Mouse (Mus musculus): ENCODE data around the gene Dock10.

Dock10 gene

DNA sequence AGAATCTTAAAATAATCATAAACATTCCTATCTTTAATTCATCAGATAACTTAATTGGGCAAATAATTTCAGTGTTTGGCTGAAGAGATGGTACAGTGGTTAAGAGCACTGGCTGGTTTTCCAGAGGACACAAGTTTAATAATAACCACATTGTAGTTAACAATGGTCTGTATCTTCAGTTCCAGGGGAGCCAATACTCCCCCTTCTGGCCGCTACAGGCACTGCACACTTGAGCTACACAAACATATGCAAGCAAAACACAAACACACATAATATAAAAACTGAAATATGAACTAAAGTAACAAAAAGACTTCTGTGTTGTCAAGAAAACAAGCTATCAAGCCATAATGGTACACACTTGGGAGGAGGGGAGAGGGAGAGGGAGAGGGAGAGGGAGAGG, 102.5 kb downstream of the Dock10 start:
- DNase-seq (ENCODE audit: low spot score): no peak

DNA sequence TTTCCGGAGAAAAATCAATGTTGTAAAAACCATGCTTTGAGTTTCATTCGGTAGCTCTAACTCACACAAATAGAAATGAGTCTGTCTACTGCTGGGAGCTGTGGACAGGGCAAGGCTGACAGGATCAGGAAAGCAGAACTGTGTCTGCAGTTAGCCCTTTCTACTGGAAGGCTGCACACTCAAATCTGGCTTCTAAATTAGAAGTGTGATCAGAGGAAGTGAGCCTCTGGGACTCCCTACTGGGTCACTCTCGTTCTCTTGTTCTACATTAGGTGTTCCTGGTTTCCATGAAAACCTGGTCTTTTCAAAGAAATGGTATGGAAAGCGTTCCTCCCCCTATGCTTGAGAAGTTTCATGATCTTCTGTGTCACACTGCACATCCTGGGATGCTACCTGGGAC, 103.1 kb downstream of the Dock10 start:
- no peak for DNase-seq (ENCODE audit: low spot score)

DNA sequence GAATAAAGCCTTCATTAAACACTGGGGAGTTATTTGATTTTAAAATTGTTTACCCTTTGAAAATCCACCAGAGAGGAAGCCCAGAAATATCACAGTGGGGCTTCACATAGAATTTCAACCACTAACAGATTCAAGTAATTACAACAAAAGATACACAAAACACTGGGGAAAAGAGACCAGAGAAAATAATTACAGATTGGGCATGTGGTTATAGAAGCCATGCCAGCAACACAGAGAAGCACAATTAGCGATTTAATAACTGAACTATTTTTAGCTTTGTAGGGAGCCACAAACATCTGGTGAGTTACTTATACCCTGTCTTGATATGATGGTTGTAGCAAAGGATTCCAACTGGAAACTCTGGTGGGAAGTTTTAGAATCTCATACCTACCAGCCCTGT, 104.2 kb downstream of the Dock10 start:
- DNase-seq (ENCODE audit: low spot score): no peak

DNA sequence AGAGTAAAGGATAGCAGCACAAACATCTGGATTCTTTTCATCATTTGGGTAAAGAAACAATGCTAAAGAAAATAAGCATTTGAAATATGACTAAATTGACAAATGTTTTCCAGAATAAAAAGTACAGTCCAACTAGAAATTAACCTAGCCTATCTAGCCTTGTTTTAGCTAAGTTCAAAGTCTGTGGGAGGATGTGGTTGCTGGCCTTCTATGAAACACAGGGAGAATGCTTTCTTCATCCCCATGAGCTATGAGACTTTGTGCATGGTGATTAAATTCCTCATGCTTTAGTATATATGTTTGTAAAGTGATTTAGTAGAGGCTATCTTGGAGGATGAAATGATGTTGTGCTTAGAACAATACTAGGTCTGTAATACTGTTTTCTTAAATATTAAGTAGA, 105.5 kb downstream of the Dock10 start:
- no peak for DNase-seq (ENCODE audit: low spot score)

DNA sequence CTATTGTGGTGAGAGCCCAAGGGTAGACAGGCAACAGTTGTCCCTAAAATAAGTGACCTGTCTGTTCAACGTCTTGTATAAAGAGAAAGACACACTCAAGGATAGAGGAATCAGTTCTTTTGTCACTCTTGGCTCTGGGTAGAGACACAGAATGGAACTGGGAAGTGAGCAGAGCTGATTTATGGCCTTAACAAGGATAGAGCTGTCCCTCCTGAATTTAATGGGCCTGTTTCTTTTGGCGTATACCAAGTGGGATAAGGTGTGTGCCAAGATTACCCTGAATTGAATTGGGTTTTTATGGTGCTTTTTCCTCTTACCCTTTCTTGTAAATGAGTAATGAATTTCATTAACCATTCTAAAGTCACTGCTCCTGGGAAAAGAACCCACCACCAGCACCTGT, 106.2 kb downstream of the Dock10 start:
- no peak for DNase-seq (ENCODE audit: low spot score)

DNA sequence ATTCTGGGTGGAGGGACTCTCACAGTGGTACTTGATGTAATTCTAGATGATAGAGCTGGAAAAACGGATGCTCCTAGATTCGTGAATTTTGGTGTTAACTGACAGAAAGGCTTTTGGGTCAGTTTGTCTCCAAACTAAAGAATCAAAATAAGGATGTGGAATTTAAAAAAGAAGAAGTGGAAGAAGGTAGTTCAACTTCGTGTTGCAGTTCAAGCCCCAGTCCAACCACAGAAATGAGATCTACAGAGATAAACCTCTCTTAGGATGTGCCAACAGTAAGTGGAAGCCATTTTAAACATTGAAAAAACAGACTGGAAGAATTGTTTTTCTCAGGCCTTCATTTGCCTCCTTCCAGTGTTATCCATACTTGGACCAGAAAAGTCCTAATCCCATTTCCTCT, 111.7 kb downstream of the Dock10 start:
- DNase-seq (ENCODE audit: low spot score): no peak

DNA sequence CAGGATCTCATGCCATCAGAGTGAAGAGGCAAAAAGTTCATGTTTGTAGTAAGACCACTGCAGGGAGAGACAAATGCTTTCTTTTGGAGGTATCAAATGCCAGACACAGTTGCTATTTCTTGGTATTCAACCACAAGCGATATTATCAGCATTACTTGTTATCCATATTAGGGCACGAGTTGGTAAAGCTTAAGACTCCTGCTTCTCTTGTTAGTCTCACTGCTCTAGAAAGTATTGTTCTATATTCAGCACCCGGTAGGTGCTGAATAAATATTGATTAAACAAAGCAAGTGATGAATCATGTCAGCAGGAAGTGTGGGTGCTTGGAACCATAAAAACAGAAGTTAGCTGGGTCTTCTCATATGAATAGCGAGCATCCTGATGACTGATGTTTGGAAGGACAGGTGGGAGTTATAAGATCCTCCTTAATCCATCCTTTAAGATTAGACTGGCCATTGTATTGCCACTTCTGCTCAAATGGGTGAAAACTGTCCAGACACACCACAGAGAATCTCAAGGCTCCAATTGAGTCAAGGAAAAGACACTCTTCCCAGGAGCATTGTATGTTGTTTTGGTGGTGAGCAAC, 114.4 kb downstream of the Dock10 start:
- DNase-seq (ENCODE audit: low spot score): no peak

DNA sequence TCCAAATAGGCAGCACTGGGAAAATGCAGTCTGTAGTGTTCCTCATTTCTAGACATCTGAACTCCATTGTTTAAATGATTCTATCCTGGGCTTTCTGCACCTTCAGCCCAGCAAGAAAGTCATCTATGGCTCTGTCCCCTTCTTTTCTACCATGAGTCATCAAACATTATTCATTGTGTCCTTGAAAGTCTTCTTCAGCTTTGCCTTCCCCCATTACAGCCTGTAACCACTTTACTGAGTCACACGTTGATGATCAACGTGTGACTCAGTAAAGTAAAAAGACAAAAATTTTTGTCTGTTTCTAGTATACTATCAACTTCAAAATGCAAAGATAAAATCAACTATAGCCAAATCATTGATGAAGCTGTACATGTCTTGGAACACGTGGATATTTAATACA, 116.5 kb downstream of the Dock10 start:
- no peak for DNase-seq (ENCODE audit: low spot score)

DNA sequence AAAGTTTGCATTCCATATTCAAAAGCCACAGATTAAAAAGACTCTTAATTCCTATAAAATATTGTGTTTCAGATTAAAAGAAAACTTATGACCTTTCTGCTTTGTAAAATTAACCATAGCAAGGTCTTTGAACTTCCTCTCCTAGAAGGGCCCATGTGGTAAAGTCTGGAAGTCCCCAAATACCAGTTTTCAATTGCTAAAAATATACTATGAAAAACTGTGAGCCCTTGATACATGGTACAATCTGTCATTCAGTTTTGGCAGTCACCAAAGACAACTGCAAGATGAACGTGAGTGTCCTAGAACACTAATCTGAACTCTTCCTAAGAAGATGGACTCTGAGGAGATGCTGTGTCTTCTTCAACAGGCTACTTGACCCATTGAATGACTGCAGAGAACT, 117.0 kb downstream of the Dock10 start:
- no peak for DNase-seq (ENCODE audit: low spot score)

DNA sequence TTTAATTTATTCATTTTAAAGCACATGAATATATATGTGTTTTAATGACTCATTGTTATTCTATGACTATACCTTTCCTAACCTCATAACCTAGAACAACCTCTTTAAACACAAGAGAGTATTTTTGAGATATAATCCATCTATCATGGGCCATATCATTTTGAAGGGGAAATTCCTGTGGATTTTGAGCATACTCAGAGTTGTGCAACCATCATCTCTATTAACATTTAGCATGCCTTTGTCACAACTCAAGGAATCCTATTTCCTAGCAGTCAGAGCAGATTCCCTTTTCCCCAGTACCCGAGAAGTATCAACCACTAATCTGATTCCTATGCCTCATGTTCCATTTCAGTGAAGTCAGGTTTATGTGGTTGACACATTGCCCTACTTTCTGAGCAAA, 118.8 kb downstream of the Dock10 start:
- no peak for DNase-seq (ENCODE audit: low spot score)

DNA sequence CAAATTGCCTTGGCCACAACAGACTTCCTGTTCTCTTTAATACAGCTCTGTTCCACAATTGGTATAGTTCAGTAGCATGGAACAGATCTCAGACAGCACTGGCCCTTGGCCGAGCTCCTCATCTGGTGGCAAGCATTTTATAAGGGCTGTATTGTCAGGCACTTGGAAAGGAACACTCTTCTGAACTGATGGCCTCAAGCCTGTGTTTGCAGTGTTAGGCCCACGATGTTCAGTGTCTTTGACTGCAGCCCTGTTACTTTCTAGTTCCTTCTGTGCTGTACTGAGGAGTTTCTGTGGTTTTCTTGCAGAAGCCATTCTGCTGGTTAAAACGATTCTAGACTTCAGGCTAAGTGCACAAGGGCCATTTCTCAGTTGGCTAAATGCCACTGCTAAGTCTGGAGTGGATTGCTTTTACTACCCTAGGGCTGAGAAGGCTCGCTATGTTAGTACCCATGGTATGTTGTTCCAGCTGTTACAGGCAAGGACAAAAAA, 121.1 kb downstream of the Dock10 start:
- DNase-seq (ENCODE audit: low spot score): peak; percentile 29

DNA sequence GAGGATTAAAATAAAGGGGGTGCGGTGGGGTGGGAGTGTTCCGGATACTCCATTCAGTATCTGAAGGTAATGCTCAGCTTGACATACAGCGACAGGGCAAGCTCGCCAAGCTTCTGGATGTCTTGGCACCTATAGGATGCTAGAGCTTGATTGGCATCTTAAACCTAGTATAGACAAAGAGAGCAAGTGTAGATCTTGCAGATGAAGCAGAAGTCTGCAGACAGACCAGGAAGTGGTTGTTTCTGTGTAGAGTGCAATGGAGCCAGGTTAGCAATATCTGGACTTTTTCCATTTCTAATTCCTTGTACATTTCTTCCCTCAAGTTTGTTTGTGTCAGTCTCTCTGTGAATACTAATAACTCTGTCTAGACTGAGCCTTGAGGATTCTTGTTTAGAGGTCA, 122.5 kb downstream of the Dock10 start:
- no peak for DNase-seq (ENCODE audit: low spot score)

DNA sequence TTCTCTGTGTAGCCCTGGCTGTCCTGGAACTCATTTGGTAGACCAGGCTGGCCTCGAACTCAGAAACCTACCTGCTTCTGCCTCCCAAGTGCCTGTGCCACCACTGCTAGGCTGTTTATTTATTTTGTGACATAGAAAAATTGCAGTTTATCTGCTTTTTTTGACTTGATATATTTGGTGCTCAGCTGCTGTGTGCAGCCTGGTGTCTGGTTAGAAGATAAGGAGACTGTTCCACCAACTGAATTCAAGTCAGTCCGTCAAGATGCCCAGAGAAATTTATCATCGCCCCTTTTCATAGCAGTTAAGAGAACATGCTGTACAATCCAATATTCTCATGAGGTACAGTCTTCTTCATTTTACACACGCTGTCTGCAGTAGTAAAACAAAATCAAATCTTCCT, 124.8 kb downstream of the Dock10 start:
- no peak for DNase-seq (ENCODE audit: low spot score)

DNA sequence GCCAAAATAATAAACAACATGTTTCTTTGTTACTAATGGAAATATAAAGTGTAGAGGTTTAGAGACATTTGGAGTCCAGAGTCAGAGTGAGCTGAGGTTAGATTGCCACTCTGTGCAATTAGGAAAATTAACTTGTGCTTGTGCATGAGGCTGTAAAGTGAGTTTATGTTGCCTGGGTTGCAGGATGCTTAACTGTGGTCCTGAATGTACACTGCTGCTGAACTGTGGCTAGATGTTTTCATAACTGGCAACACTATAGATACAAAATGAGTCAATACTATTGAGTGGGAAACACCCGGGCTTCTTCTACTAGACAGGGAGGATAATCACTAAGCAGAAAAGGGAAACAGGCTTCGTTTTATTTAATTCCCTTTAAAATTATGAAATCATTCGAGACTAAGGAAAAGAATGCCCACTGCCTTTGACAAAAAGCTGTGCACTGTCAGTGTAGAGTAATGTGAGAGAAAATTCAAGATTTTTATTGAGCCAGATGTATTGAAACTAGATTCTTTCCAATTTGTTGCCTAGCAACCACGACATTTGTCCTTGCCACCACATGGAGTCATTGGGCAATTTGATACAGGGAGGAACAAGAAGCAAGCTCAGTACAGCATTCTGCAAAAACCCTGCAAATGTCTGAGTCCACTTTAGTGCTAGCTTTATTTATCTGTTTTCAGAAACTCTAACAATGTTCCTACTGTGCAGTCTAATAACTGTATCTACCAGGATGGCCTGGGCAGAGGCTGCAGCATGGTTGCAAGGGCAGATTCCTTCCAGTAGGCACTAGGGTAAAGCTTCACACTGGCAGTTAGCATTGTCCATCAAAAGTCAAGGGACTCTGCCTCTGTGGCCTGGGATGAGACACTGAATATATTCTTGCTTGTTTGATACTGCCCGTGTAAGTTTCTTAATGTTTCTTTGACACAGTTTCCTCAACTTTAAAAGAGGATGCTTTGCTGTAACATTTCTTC, 127.9 kb downstream of the Dock10 start:
- DNase-seq (ENCODE audit: low spot score): no peak

DNA sequence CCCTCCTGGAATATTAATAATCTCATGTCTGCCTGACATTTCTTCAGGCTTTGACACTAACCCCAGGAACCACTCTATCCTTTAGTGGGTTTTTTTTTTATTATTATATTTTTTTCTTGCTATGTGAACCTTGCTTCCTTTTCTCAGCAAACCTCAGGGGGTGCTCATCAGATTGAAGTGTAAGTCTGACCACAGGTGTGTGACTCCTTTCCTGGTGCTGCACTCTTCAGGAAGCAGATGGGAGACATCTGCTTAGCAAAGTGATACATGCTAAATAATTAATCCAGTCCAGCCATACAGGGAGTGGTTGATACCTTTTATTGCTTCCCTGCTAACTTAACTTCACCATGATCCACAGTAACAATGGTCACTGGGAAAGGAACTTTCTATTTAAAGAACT, 130.3 kb downstream of the Dock10 start:
- no peak for DNase-seq (ENCODE audit: low spot score)

DNA sequence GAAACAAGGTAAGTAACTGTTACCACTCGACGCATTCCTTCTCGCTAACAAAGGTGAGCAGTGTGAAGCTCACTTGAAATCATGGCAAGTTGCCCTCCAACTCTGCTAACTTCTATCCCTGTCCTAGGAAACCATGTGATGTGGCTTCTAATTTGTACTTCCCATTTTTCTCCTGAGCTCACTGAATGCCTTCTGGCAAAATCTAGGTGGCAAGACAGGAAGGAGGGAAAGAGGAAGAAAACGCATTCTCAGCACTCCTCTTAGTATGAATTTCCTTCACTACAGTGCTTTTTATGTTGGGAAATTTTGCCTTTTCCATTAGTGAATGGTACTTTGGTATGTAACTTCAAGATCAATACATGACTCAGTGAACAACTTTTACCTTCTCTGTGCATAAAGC, 131.5 kb downstream of the Dock10 start:
- DNase-seq (ENCODE audit: low spot score): no peak

DNA sequence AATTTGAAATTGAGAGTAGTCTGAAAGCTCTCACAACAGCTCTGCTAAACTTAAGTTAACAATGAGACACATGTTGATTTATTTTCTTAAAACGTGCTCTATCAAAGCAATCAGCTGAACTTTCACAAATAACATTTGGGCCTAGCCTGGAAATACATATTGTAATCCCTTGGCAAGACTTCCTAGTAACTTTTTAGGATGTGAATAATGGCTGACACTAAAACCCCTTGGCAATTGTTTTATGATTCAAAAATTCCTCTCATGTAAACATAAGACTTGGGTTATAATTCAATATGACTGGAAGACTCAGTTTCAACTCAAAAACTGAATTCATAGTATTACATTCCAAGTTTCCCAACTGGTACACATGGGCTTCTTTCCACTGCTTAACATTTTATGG, 133.0 kb downstream of the Dock10 start:
- no peak for DNase-seq (ENCODE audit: low spot score)

DNA sequence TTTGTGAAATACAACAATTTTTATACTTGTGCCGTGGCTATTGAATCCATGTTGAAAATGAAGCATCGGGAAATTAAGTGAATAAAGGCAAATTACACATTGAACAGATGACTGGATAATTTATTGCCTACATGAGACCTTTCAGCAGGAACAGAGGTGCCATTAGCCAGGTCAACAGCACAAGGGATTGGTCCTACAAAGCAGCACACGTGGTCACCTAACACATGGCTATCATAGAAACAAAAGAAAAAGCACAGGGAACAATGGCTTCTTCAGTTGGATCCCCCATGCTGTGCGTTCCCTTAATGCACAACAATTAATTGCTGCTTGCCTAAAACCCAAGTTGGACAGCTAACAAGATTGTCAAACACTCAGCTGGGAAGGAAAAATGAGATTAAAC, 133.8 kb downstream of the Dock10 start:
- no peak for DNase-seq (ENCODE audit: low spot score)

DNA sequence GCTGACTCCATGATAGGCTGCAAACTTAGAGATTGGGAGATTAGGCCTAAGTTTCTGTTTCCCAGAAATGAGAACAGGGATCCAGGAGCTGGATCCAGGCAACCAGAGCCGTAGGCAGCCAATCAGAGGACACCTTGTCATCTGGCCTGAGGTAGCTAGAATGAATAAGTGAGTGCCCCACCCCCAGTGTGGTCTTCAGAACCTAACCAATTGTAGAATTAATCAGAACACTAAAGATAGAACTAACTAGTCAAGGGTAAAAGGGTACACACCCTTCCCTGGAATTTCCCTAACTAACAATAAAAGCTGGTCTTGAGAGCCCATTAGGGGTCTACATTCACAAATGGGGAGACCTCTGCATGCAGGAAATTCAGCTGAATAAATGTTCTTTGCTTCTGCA, 135.7 kb downstream of the Dock10 start:
- DNase-seq (ENCODE audit: low spot score): no peak

DNA sequence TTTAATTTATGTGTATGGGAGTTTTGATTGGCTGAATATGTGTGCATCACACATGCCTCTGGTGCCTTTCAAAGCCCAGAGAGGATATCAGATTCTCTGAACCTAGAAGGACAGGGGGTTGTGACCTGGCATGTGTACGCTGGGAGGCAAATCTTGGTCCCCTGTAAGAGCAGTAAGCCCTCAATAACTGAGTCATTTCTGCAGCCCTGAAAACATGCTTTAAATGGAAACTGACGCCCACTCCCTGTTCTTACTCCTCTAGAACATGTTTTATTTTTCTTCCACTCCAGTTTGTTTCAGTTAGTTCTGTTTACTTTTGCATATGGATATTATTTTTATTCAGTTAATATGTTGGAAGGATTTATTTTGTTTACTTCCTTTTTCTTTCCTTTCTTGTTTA, 139.2 kb downstream of the Dock10 start:
- no peak for DNase-seq (ENCODE audit: low spot score)

DNA sequence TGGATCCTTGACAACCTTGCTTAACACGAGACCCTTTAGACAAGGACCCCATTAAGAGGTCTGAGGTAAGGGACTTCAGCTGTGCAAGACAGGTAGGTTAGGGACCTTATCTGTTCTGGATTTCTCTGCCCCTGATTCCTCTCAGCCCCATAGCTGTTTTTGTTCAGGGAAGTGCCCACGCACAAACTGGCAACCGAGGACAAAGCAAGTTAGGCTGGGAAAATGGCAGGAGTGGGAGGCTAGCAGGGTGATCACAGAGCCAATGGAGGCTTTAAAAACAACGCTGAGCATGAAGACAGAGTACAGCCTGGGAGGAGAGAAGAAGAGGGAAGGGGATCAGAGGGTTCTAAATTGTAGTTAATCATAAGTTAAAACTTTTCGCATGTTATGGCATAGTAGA, 141.7 kb downstream of the Dock10 start:
- no peak for DNase-seq (ENCODE audit: low spot score)

DNA sequence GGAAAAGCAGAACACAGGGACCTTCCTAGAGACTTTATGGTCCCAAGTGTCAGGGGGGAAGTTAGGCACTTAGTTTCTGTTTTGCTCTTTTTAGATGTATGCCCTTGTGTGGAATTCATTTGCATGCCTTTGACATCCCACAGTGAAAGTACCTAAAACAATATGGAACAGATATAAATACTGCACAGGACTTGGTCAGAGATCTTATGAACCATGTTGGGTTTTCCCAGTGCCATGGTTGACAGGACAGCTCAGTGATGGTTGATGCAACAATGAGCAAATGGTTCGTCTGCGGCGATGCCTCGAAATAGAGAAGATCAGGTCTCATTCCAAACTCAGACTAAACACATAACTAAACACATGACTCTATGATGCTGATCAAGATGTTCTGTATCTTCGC, 143.6 kb downstream of the Dock10 start:
- no peak for DNase-seq (ENCODE audit: low spot score)

DNA sequence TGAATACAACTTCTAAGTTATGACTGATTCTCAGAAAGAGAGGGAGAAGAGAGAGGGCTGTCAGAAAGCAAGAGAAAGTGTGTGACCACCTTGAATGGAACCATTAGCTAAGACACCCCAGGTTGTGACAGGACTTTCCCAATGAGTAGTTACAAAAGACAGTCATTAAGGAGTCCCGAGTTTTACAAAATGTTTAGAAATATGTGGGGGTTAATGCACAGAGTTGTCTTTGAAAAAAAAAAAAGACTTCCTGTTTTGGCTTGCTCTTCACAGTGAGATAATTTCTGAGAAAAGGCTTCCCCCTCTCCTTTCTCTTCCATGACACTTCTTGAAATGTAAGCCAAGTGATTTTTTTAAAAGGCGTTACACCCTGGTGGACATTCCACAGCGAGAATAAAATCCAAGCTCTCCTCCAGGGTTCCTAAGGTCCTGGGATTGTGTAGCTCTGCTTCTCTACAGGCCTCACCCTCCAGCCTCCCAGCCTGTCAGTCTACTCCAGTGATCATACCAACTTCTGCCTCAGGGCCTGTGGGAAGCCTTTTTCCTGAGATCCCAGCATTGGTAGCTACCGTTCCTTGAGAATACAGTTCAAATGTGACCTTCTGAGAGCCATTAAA, 144.8 kb downstream of the Dock10 start:
- peak; percentile 18 for DNase-seq (ENCODE audit: low spot score)

Measured in lung, postnatal 25 days (tissue).